Mouse (Mus musculus) layer of hippocampus, adult 8-10 months (tissue): Measurements from ENCODE around the gene D17Wsu92e. TPM values are rescaled to one million over a fixed set of nuclear protein-coding genes. Genes with fewer than 3 reads are reported as not detected.
A peak's percentile ranks its signal among the peaks of the same experiment; 100 is the strongest.

Experiments
- DNase-seq, 2 experiments: peaks; one replicate each; pipeline ENCODE4 v3.0.0; 2022; ENCODE audit warnings: low spot score in 2 of 2
- total RNA-seq, 4 experiments: library from RNA; stranded (reverse); gene quantifications; 2 replicates each; pipeline ENCODE4 v1.2.4; 2022

The D17Wsu92e gene
- total RNA-seq, 4 experiments from 2014 or later: 176 to 194 (median 184) TPM

GRCm38 (mm10) chr17:27821407-27822338, 1.2 kb upstream of the D17Wsu92e start:
- DNase-seq: peak in 1 of 2 experiments; percentile 30

- DNase-seq: peak; percentile 44 to 58
Measured at GRCm38 (mm10) chr17:27819971-27820567, 379 bp downstream of the D17Wsu92e start.

DNA sequence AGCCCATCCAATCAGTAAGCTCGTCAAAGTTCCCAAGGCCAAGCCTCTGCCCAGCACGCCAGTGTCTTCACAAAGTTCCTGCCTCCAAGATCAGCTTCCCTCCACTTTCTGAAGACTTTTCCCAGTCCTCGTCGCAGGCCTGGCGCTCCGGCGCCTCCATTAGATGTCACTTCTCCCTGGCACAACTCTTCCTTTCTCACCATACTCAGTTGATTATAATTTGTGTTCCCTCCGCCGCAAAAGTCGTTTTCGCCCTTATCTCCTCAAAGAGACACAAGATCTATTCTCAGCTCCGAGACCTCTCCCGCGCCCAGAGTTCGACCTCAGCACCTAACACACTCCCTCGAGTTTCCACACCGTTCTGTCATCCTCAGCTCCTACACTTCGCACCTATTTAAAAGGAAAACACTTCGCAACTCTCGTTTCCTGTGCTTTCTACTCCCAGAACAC, 902 bp downstream of the D17Wsu92e start:
- no peak for DNase-seq

DNA sequence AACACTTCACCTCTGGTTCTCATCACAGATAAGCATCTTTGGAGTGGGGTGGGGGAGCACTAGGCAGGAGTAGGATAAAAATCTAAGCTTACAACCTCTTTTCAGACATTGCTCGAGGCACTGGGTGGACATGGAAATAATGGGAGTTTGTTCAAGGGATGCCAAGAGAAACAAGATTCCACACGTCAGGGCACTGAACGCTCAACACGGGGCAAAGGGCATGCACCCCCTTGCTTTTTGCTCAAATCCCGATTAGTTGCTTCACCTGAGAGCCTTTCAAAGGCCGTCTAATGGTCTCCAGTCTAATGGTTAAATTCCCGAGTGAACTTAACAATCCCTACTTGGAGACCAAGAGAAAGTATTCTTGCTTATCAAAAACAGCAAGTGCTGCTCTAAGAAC, 1.4 kb downstream of the D17Wsu92e start:
- no peak for DNase-seq

GRCm38 (mm10) chr17:27814606-27815005, 5.8 kb downstream of the D17Wsu92e start:
- no peak for DNase-seq

DNA sequence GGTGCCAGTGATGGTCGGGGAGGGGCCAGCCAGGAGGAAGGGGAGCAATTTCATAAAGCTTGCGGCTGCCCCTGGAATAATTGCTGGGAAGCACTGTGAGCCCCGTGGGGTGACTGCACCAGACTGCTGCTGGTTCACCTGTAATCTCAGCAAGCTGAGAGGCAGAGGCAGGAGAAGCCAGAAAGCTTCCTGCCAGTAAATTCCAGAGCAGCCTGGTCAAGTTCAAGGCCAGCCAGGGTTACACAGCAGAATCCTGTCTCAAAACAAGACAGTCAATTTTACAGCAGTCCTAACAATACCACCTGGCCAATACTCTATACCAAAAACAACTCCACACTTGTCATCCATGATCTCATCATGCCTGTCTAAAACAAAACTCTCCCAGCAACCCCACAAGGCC, 8.5 kb downstream of the D17Wsu92e start:
- DNase-seq: no peak

DNA sequence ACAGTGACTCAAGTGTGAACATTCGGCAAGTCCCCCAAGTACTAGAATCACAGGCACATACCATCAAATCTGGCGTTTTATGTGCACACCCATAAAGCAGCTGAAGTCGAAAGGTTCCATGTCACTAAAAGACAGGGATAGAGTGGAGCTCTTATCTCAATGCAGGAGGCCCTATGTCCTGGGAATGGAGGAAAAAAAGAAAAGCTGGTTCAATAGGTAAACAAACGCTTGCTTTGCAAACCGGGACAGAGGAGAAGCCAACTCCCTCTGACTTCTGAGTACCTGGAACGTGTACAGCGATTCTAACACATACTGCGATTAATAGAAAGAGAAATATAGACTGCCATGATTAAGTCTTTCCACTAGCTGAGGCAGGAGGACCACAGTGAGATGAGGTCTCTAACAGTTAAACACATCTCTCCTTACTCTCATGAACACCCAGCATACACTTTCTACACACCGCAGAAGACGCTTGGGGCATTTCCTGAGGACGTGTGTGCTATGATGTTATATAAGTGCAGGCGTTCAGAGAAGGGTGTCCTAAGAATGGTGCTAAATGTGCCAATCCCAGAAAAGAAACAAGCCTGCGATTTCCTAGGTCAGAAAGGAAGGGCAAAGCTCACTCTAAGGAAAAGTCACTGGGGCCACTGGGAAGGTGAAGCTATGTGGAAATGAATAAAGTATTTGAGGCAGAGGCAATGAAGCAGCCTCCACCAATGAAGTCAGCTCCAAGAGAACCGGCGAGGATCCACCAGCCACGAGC, 9.7 kb downstream of the D17Wsu92e start:
- no peak for DNase-seq

DNA sequence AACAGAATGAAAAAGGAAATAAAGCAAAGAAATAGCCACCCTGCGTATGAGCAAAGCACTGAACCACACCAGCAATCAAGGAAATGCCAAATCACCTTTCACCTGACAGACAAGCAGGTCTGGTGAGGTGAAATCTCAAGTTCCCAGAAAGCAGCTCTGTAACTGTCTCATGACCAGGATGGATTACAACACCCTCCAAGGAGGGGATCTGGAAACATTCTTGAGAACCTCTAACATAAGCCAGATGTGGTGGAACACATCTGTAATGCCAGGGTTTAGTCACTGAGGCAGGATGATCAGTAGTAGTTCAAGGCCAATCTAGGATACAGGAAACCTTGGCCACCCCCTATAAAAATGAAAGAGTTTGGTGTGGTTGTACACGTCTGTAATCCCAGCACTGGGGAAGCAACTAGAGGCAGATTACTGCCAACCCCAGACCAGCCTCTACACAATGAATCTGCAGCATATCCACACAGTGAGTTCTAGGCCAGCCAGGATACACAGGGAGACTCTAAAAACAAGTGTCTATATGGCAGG, 12.8 kb downstream of the D17Wsu92e start:
- no peak for DNase-seq

DNA sequence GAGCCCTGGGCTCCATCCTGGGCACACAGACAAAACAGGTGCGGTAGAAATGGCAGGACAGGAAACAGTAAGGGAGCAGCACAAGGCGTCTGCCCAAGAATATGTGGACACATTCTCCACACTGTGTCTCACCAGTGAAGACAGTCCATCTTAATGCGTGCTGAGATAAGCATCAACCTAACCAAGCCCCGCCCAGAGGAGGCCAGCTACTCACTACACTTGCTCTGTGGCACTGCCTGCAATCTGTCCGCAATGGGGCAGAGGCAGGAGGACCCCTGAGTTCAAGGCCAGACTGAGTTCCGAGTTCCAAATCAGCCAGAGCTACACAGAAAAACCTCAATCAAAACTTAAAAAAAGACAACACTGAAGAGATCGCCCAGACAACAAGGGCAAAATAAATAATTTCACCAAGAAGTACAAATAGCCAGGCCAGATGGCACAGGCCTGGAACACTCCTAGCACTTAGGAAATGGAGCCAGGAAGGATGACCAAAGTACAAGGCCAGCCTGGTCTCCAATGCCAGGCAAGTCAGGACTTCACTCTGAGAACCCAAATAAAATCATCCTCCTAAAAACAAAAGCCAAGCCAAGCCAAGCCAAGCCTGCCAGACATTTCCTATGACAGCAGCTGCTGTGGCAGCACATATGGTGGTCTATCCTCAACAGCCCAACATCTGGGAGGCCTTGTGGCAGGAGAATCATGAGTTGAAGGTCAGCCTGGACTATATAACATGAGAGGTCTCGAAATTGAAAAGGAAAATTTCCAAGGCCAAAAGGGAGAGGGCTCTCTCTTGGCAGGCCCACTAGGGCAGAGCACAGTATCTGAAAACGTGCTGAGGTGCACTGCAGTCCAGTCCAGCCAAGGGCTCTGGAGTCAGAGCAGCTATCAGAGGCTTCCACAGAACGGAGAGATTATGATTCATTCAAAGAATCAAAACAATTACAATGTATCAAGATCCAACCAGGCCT, 15.4 kb downstream of the D17Wsu92e start:
- DNase-seq: no peak

DNA sequence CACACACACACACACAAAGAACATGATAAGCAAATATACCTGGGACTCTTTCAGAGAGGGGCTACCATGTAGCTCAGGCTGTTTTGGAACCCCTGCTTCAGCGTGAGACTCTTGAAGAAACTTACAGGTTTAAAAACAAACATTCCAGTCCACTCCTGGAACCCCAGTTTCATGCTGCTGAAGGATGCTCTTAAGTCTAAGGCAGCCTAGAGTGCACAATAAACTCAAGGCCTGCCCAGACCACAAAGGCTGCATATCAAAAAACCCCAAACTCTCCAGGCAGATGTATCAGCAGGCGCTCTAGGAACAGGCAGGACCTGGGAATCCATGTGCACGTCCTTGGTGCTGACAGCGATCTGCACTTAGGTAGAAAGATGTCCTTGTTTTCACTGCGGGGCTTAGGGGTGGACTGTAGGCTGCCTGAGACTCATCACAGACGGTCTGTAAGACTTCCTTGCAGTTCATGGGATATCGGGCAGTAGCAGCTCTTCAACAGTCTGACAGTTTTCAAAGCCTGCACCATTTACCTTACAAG, 16.2 kb downstream of the D17Wsu92e start:
- DNase-seq: no peak

- DNase-seq: no peak
Measured at GRCm38 (mm10) chr17:27803752-27804151, 16.7 kb downstream of the D17Wsu92e start.

DNA sequence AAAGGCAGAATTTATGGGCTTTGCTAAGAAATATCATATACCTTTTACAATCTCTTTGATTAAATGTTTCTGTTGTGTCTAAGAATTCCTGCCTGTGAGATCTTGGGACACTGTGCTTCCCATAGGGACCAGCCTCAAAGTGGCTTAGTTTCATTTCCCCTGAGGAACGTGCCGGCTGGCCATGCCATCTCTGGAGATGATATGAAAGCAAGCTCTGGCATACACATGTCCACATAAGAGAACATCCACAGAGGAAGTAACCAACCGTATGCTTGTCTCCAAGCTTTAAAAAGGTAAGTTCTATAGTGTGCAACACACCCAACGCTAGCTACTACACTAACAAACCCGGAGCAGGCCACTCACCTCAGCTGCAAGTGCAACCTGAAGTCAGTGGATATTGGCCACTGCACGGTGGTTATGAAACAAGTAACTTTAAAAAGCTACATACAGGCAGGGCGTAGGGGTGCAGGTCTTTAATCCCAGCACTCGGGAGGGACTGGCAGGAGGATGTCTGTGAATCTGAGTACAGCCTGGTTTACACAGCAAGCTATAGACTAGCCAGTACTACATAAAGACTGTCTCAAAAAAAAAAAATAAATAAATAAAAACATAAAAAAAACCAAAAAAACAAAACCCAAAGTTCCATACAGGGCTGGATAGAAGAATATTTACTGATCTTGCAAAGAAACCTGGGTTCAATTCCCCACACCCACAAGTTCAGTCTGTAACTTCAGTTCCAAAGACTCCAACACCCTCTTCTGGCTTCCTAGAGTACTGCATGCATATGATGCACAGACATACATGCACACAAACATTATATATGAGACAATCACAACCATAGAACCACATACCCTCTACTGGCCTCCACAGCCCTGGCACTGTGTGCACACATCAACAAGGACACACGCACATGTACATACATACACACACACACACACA, 19.5 kb downstream of the D17Wsu92e start:
- DNase-seq: no peak

- DNase-seq: no peak
Measured at GRCm38 (mm10) chr17:27799771-27800584, 20.5 kb downstream of the D17Wsu92e start.

DNA sequence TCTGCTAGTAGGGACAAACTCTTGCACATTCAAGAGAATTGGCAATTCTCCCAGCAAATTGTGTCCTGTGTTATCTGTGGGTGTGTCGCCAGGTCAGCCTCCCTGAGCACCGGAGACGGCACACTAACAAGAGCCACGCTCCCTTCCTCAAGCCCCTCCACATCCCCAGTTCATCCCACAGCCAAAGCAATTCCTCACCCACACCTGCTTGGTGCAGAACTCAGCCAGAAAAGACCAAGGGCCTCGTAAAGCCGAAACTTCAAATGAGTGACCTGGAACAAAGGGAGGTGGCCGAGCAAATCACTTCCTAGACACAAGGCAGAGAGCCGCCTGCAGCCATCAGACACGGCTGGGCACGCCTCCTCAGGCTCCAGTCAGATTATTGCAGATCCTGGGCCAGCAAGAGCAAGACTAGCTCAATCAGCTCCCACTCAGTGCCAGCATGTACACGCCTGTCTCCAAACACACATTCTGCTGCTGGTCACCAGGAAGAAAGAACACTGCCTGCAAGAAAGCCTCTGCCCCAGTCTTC, 23.0 kb downstream of the D17Wsu92e start:
- DNase-seq: peak; percentile 29 to 36

DNA sequence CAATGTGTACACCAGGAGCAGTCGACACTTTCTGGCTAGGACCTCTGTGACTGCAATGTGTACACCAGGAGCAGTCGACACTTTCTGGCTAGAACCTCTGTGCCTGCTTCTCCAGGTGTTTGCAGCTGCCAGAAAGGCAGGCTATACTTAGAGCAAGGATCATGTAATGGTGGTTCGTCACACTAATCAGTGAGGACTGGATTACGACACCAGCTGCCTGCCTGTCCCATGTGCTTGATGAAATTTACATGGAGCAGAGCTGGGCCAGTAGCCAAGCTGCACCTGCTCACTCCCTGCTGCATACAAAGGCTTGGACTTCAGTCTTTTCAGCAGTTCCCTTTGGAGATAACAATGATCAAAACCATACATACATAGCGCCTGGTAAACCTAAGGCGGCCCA, 23.7 kb downstream of the D17Wsu92e start:
- DNase-seq: peak; percentile 32 to 48

DNA sequence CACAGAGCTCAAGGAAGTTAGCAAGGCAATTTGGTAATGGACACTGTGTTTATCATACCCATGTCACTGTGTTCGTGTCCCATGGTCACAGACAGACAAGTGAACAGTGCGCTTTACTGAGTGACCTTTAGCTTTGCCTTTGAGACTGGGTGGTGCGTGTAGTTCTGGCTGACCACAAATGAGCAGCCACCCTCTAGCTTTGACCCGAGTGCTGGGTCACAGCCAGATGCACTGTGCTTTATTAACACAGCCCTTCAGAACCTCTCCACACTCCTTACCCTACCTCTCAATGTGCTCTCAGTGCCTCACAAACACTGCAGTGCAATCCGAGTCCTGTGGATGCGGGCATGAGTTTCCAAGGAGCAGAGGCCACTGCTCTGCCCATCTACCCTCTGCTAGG, 27.3 kb downstream of the D17Wsu92e start:
- DNase-seq: no peak

- no peak for DNase-seq
Measured at GRCm38 (mm10) chr17:27792516-27792915, 27.9 kb downstream of the D17Wsu92e start.

- no peak for DNase-seq
Measured at GRCm38 (mm10) chr17:27791556-27791955, 28.9 kb downstream of the D17Wsu92e start.
